Mouse (Mus musculus): ENCODE measurements around the gene Hnrnpm.

GRCm38 (mm10) chr17:33685249-33685653 lies 1.4 kb downstream of the Hnrnpm start:
- TF ChIP-seq POLR2A (IDR thresholded peaks at IDR 0.05; ENCODE audit: borderline replicate concordance, low read depth, low read length) (no peak), CTCF (IDR thresholded peaks at IDR 0.05; ENCODE audit: low read depth, low read length) (no peak)
